Comparison of ENCODE assay signal across 8 mouse cellular contexts in genomic region chr1:168430868-168431710, GRCm38 (mm10). TPM values are rescaled to one million over a fixed set of nuclear protein-coding genes. Genes with fewer than 3 reads are reported as not detected.
DNase-seq lines count a peak whose midpoint lies in the region; ATAC-seq and TF ChIP-seq lines count a peak whose summit lies in the region.

No protein-coding gene starts in this region.

- WGBS in lung, adult 2 months, result 1% methylated on average over 37 of the region's 37 CpGs
- under 1% methylated on average over 37 of the region's 37 CpGs for WGBS in forebrain, embryonic 14.5 days
- under 1% methylated on average over 37 of the region's 37 CpGs for WGBS in hindbrain, embryonic 14.5 days
- WGBS in liver, embryonic 15.5 days (ENCODE audit: insufficient replicate concordance), result under 1% methylated on average over 37 of the region's 37 CpGs
- under 1% methylated on average over 37 of the region's 37 CpGs for WGBS in neural tube, embryonic 15.5 days

- no peak for TF ChIP-seq POLR2A in lung, adult 2 months (IDR thresholded peaks at IDR 0.05; ENCODE audit: borderline replicate concordance, extremely low read depth, low read depth, low read length)

- H3K27me3 ChIP-seq in forebrain, embryonic 14.5 days (replicated peaks; ENCODE audit: control insufficient read depth, insufficient read depth, low read length), result no peaks in the 10 kb centered on the region
- H3K27me3 ChIP-seq in hindbrain, embryonic 14.5 days (ENCODE audit: control insufficient read depth, insufficient read depth, low read length), result no peaks in the 10 kb centered on the region
- peaks cover 12% of the 10 kb centered on the region for H3K27me3 ChIP-seq in liver, embryonic 15.5 days
- H3K27me3 ChIP-seq in neural tube, embryonic 15.5 days (replicated peaks), result no peaks in the 10 kb centered on the region

- ATAC-seq in forebrain, embryonic 14.5 days, result no peak
- no peak for ATAC-seq in hindbrain, embryonic 14.5 days (ENCODE audit: low FRiP score)
- no peak for ATAC-seq in liver, embryonic 15.5 days (ENCODE audit: insufficient read depth)
- no peak for ATAC-seq in neural tube, embryonic 15.5 days (ENCODE audit: low FRiP score)

- peak; percentile 62 for DNase-seq in lung, adult 2 months
- no peak for DNase-seq in lung, postnatal 25 days (ENCODE audit: low spot score)
- peak; percentile 47 for DNase-seq in forebrain, embryonic 14.5 days (ENCODE audit: low spot score)
- peak; percentile 61 for DNase-seq in hindbrain, embryonic 14.5 days (ENCODE audit: low spot score)
- no peak for DNase-seq in ovary, postnatal 10 days (ENCODE audit: low spot score)

- H3K27ac ChIP-seq in brown adipose tissue, adult 24 weeks (replicated peaks; ENCODE audit: low read depth, low read length), result peak overlapping the region; percentile 28
- peak overlapping the region; percentile 99 for H3K27ac ChIP-seq in forebrain, embryonic 14.5 days (ENCODE audit: low read depth, low read length)
- peak overlapping the region; percentile 98 for H3K27ac ChIP-seq in hindbrain, embryonic 14.5 days
- H3K27ac ChIP-seq in liver, embryonic 15.5 days (replicated peaks), result peak overlapping the region; percentile 66
- H3K27ac ChIP-seq in neural tube, embryonic 15.5 days (replicated peaks), result peak overlapping the region; percentile 94

- no peaks in the 10 kb centered on the region for H3K9me3 ChIP-seq in forebrain, embryonic 14.5 days (replicated peaks; ENCODE audit: control insufficient read depth, low read length)
- no peaks in the 10 kb centered on the region for H3K9me3 ChIP-seq in hindbrain, embryonic 14.5 days (ENCODE audit: control insufficient read depth, low read length)
- no peaks in the 10 kb centered on the region for H3K9me3 ChIP-seq in liver, embryonic 15.5 days (replicated peaks)
- H3K9me3 ChIP-seq in neural tube, embryonic 15.5 days (replicated peaks), result no peaks in the 10 kb centered on the region

- H3K4me2 ChIP-seq in forebrain, embryonic 14.5 days (ENCODE audit: low read length), result peak overlapping the region; percentile 79
- peak overlapping the region; percentile 67 for H3K4me2 ChIP-seq in hindbrain, embryonic 14.5 days (replicated peaks)
- peak overlapping the region; percentile 85 for H3K4me2 ChIP-seq in liver, embryonic 15.5 days
- H3K4me2 ChIP-seq in neural tube, embryonic 15.5 days, result peak overlapping the region; percentile 61

- peaks cover 3% of the 10 kb centered on the region; the same call in 1 of the 2 replicates for H3K4me1 ChIP-seq in lung, adult 2 months (ENCODE audit: control insufficient read depth, insufficient read depth, low read length)
- H3K4me1 ChIP-seq in brown adipose tissue, adult 24 weeks (ENCODE audit: control insufficient read depth, insufficient read depth, insufficient read length, low read length), result peaks cover 5% of the 10 kb centered on the region; the same call in 1 of the 2 replicates
- peaks cover 4% of the 10 kb centered on the region; the same call in 1 of the 2 replicates for H3K4me1 ChIP-seq in forebrain, embryonic 14.5 days (ENCODE audit: control insufficient read depth, insufficient read depth, low read length)
- H3K4me1 ChIP-seq in hindbrain, embryonic 14.5 days (replicated peaks; ENCODE audit: control insufficient read depth, insufficient read depth, low read length), result 0 out of 2 replicates have a peak, but pooled peaks cover 19% of the 10 kb centered on the region
- peaks cover 15% of the 10 kb centered on the region for H3K4me1 ChIP-seq in liver, embryonic 15.5 days (replicated peaks)
- H3K4me1 ChIP-seq in neural tube, embryonic 15.5 days, result peaks cover 22% of the 10 kb centered on the region

- peak overlapping the region; percentile 99 for H3K9ac ChIP-seq in forebrain, embryonic 14.5 days (ENCODE audit: low read length)
- H3K9ac ChIP-seq in hindbrain, embryonic 14.5 days, result peak overlapping the region; percentile 94
- H3K9ac ChIP-seq in liver, embryonic 15.5 days, result peak overlapping the region; percentile 50
- H3K9ac ChIP-seq in neural tube, embryonic 15.5 days (replicated peaks), result peak overlapping the region; percentile 81

- no peaks in the 10 kb centered on the region for H3K36me3 ChIP-seq in forebrain, embryonic 14.5 days (ENCODE audit: control insufficient read depth, insufficient read depth, low read length)
- no peaks in the 10 kb centered on the region for H3K36me3 ChIP-seq in hindbrain, embryonic 14.5 days (replicated peaks; ENCODE audit: control insufficient read depth, insufficient read depth)
- no peaks in the 10 kb centered on the region for H3K36me3 ChIP-seq in liver, embryonic 15.5 days (replicated peaks)
- H3K36me3 ChIP-seq in neural tube, embryonic 15.5 days, result no peaks in the 10 kb centered on the region

- TF ChIP-seq CTCF in lung, adult 2 months (IDR thresholded peaks at IDR 0.05; ENCODE audit: insufficient read depth, low read length), result no peak

- peak overlapping the region; percentile 66 for H3K4me3 ChIP-seq in lung, adult 2 months (replicated peaks; ENCODE audit: extremely low read depth, low read depth, low read length)
- H3K4me3 ChIP-seq in brown adipose tissue, adult 24 weeks (ENCODE audit: insufficient read depth, low read depth, low read length), result peak overlapping the region; percentile 82
- peak overlapping the region; percentile 78 for H3K4me3 ChIP-seq in forebrain, embryonic 14.5 days (ENCODE audit: low read depth, low read length)
- H3K4me3 ChIP-seq in hindbrain, embryonic 14.5 days (replicated peaks; ENCODE audit: low read length), result peak overlapping the region; percentile 71
- peak overlapping the region; percentile 65 for H3K4me3 ChIP-seq in liver, embryonic 15.5 days (replicated peaks)
- H3K4me3 ChIP-seq in neural tube, embryonic 15.5 days (replicated peaks), result peak overlapping the region; percentile 76

RNA-seq across cellular contexts. Expression of gene Pbx1, which starts 1.0 kb away (rescaled TPM):
- polyA plus RNA-seq in lung, adult 2 months (2012; rRNA removed), result 45.2 and 56.8 TPM in 2 replicates
- polyA plus RNA-seq in brown adipose tissue, adult 24 weeks (2012; ENCODE audit: insufficient read depth, insufficient read length, missing spikeins), result 10.7 and 15.1 TPM in 2 replicates
- polyA plus RNA-seq in forebrain, embryonic 14.5 days (2014; fragmentation: Nextera tagmentation; extraction: Ambion mirVana), result 66.7 and 76.8 TPM in 2 replicates
- 46.3 and 48.6 TPM in 2 replicates for polyA plus RNA-seq in hindbrain, embryonic 14.5 days (2014; fragmentation: Nextera tagmentation; extraction: Ambion mirVana)
- polyA plus RNA-seq in liver, embryonic 15.5 days (2015; fragmentation: Nextera tagmentation; extraction: Ambion mirVana), result 2.0 and 2.6 TPM in 2 replicates
- polyA plus RNA-seq in neural tube, embryonic 15.5 days (2015; fragmentation: Nextera tagmentation; extraction: Ambion mirVana), result 28.8 and 31.4 TPM in 2 replicates

Comparison
In these comparisons a context has a peak if more than half of its experiments do, and no peak if none do; other contexts are left out.
1. DNase-seq: peak in lung, adult 2 months (single experiment), forebrain, embryonic 14.5 days (single experiment) and hindbrain, embryonic 14.5 days (single experiment); none in lung, postnatal 25 days (single experiment) and ovary, postnatal 10 days (single experiment).
2. H3K27ac ChIP-seq: peak in every context shown above with its lines; median percentile 99 in forebrain, embryonic 14.5 days; 98 in hindbrain, embryonic 14.5 days; 94 in neural tube, embryonic 15.5 days; 66 in liver, embryonic 15.5 days; 28 in brown adipose tissue, adult 24 weeks.
3. Peak in every context shown above with its lines, with median percentiles within 50 percentile points of each other: H3K4me3 ChIP-seq, H3K4me2 ChIP-seq and H3K9ac ChIP-seq.